18 mouse cellular contexts compared by ENCODE assay signal in genomic region chr17:31734521-31734920, GRCm38 (mm10). TPM values are rescaled to one million over a fixed set of nuclear protein-coding genes. Genes with fewer than 3 reads are reported as not detected.
DNase-seq lines count a peak whose midpoint lies in the region; ATAC-seq and TF ChIP-seq lines count a peak whose summit lies in the region.
"Had no signal": no experiment of that assay in that cellular context is flagged by ENCODE, and none has a peak within 500 bp of the region (broad histone marks: within the 10 kb centered on the region; RNA-seq: fewer than 3 reads in every experiment).

No protein-coding gene starts in this region.

- WGBS in midbrain, embryonic 11.5 days: 30% methylated on average over 7 of the region's 7 CpGs
- 33% methylated on average over 7 of the region's 7 CpGs for WGBS in midbrain, embryonic 16.5 days

- H3K4me3 ChIP-seq in midbrain, embryonic 11.5 days (ENCODE audit: low read depth, low read length): no peak overlapping the region
- H3K4me3 ChIP-seq in midbrain, embryonic 16.5 days (ENCODE audit: low read depth, low read length): no peak overlapping the region
- H3K4me3 ChIP-seq in ES-E14 (ENCODE audit: insufficient read depth in 1 of 2, low read depth in 1 of 2, low read length in 2 of 2, poor library complexity in 1 of 2, severe bottlenecking in 1 of 2): no peak overlapping the region
- H3K4me3 ChIP-seq: hindbrain, embryonic 15.5 days; stomach, embryonic 15.5 days had no signal

- no peaks in the 10 kb centered on the region for H3K36me3 ChIP-seq in midbrain, embryonic 11.5 days (ENCODE audit: control insufficient read depth, insufficient read depth, low read length)
- no peaks in the 10 kb centered on the region for H3K36me3 ChIP-seq in midbrain, embryonic 16.5 days (ENCODE audit: control insufficient read depth, insufficient read depth, low read length)
- H3K36me3 ChIP-seq in ES-E14 (ENCODE audit: control insufficient read depth, insufficient read depth, low read length, poor library complexity, severe bottlenecking): no peaks in the 10 kb centered on the region
- H3K36me3 ChIP-seq: G1E; hindbrain, embryonic 15.5 days; stomach, embryonic 15.5 days had no signal

- no peak for ATAC-seq in midbrain, embryonic 11.5 days (ENCODE audit: low FRiP score)
- ATAC-seq in midbrain, embryonic 16.5 days: no peak
- peak; percentile 35; the same call in 1 of the 2 replicates for ATAC-seq in megakaryocyte, adult 5-6 weeks (ENCODE audit: poor library complexity, severe bottlenecking)

- no peak overlapping the region for H3K4me2 ChIP-seq in midbrain, embryonic 11.5 days
- H3K4me2 ChIP-seq in midbrain, embryonic 16.5 days (ENCODE audit: low read length): no peak overlapping the region
- H3K4me2 ChIP-seq: hindbrain, embryonic 15.5 days; lung, embryonic 14.5 days; stomach, embryonic 15.5 days had no signal

- no peaks in the 10 kb centered on the region for H3K4me1 ChIP-seq in midbrain, embryonic 11.5 days (ENCODE audit: control insufficient read depth, insufficient read depth, low read length)
- no peaks in the 10 kb centered on the region for H3K4me1 ChIP-seq in midbrain, embryonic 16.5 days (ENCODE audit: control insufficient read depth, insufficient read depth, low read length)
- peaks cover 8 to 25% of the 10 kb centered on the region in 2 experiments; a peak in 3 of 4 replicates for H3K4me1 ChIP-seq in ES-E14 (ENCODE audit: control insufficient read depth in 2 of 2, insufficient read depth in 2 of 2, low read length in 2 of 2, poor library complexity in 1 of 2)
- H3K4me1 ChIP-seq: hindbrain, embryonic 15.5 days had no signal

- no peaks in the 10 kb centered on the region for H3K9me3 ChIP-seq in midbrain, embryonic 11.5 days (ENCODE audit: control insufficient read depth, low read length)
- H3K9me3 ChIP-seq in midbrain, embryonic 16.5 days (replicated peaks; ENCODE audit: control insufficient read depth, low read length, poor library complexity, severe bottlenecking): no peaks in the 10 kb centered on the region
- H3K9me3 ChIP-seq in ES-E14 (ENCODE audit: control insufficient read depth, insufficient read depth, low read depth, low read length): no peaks in the 10 kb centered on the region
- H3K9me3 ChIP-seq: G1E; hindbrain, embryonic 15.5 days; stomach, embryonic 15.5 days had no signal

- in situ Hi-C loops in ES-E14 (cut with MboI; ENCODE audit: low sequenced_read_pairs in 2 of 2, unreplicated experiment in 2 of 2): no loop called here

- DNase-seq in midbrain, embryonic 11.5 days (ENCODE audit: low spot score, missing footprints): peak; percentile 67
- peak; percentile 58 for DNase-seq in ES-E14 (ENCODE audit: low read depth, low spot score)
- peak; percentile 30 to 56 for DNase-seq in thymus, postnatal 36 days
- no peak for DNase-seq in cerebellum, postnatal 4 days (ENCODE audit: low spot score in 2 of 2)
- DNase-seq in right cerebral cortex, postnatal 25 days: no peak
- DNase-seq: cerebellum, adult 9-10 months; heart, adult 11 months; kidney, adult 8-10 months; liver; lung, embryonic 14.5 days; right cerebral cortex, postnatal 14 days had no signal

- no peak overlapping the region for H3K9ac ChIP-seq in midbrain, embryonic 11.5 days (ENCODE audit: low read length)
- H3K9ac ChIP-seq in midbrain, embryonic 16.5 days (ENCODE audit: low read depth, low read length): no peak overlapping the region
- no peak overlapping the region for H3K9ac ChIP-seq in ES-E14 (ENCODE audit: insufficient read depth, low read depth, low read length, poor library complexity, severe bottlenecking)
- H3K9ac ChIP-seq: hindbrain, embryonic 15.5 days; lung, embryonic 14.5 days; stomach, embryonic 15.5 days had no signal

- H3K27me3 ChIP-seq in midbrain, embryonic 11.5 days (ENCODE audit: control insufficient read depth, insufficient read depth, low read length): no peaks in the 10 kb centered on the region
- no peaks in the 10 kb centered on the region for H3K27me3 ChIP-seq in midbrain, embryonic 16.5 days (ENCODE audit: control insufficient read depth, insufficient read depth, low read depth, low read length)
- H3K27me3 ChIP-seq: hindbrain, embryonic 15.5 days; stomach, embryonic 15.5 days had no signal

- no peak overlapping the region for H3K27ac ChIP-seq in midbrain, embryonic 11.5 days (ENCODE audit: low read depth, low read length)
- H3K27ac ChIP-seq in midbrain, embryonic 16.5 days (ENCODE audit: low read length): no peak overlapping the region
- peak overlapping the region; percentile 71 for H3K27ac ChIP-seq in ES-E14 (ENCODE audit: insufficient read depth, low read depth, low read length, poor library complexity, severe bottlenecking)
- H3K27ac ChIP-seq: hindbrain, embryonic 15.5 days; stomach, embryonic 15.5 days had no signal

TF ChIP-seq in ES-E14, 5 proteins besides CTCF, POLR2A, EP300 and RAD21:
- TF ChIP-seq MAFK (IDR thresholded peaks at IDR 0.05; ENCODE audit: insufficient read depth, low read depth, low read length) (no peak), CHD2 (IDR thresholded peaks at IDR 0.05; ENCODE audit: low read depth, low read length) (no peak), ZNF384 (IDR thresholded peaks at IDR 0.05; ENCODE audit: low read depth, low read length) (no peak), HCFC1 (IDR thresholded peaks at IDR 0.05; ENCODE audit: borderline replicate concordance, insufficient read depth, low read length) (no peak), ZC3H11A (IDR thresholded peaks at IDR 0.05; ENCODE audit: borderline replicate concordance, low read depth, low read length) (no peak)
TF ChIP-seq in ES-E14: peak in this region for 0.

RNA-seq across cellular contexts. Expression of gene Cryaa, which starts 56.9 kb away (rescaled TPM):
- polyA plus RNA-seq in midbrain, embryonic 11.5 days (2014; fragmentation: Nextera tagmentation; extraction: Ambion mirVana): not detected in 2 replicates
- 0.25 TPM in 1 of 2 replicates, not detected in the other for polyA plus RNA-seq in midbrain, embryonic 16.5 days (2015; fragmentation: Nextera tagmentation; extraction: Ambion mirVana)
- 0.36 TPM in 1 of 2 replicates, not detected in the other for total RNA-seq in ES-E14 (2012; rRNA removed)
- total RNA-seq in megakaryocyte, adult 5-6 weeks (2015): not detected in 2 replicates
- total RNA-seq in megakaryocyte, adult 5-6 weeks (2017): not detected in 2 replicates
- total RNA-seq: G1E; megakaryocyte-erythroid progenitor cell, adult 5-6 weeks had no signal
- polyA plus RNA-seq: G1E; heart, postnatal 0 days; lung, embryonic 14.5 days had no signal

Comparison
In these comparisons a context has a peak if more than half of its experiments do, and no peak if none do; other contexts are left out.
1. DNase-seq: peak in midbrain, embryonic 11.5 days (single experiment), ES-E14 (single experiment) and thymus, postnatal 36 days (2 of 2); none in cerebellum, postnatal 4 days (0 of 2) and right cerebral cortex, postnatal 25 days (single experiment).